Mouse (Mus musculus): ENCODE measurements at regions not wholly inside any gene's neighbourhood (a gene's known extent, or its start where the extent isn't known, plus 50 kb on each side); places are given as distances from the start of the nearest gene placed in this dataset.

DNA sequence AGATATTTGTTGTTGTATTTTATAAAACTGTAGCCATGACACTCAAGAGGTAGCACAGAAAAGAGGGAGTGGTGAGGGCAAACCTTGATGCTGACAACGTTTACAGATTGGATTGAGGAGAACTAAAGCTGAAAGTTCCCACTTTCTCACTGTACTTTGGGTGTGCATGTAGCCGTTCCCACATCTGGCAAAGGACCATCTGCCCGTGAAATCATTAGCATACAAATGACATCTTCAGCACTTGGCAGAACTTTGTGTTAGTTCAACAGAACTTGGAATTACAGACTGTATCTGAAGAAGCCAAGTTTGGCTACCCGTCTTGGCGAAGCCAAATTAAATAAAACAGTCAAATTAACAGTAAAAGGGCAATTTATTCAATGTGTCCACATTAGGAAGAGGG lies 510.9 kb upstream of the Nrsn1 start:
- TF ChIP-seq POLR2A (IDR thresholded peaks at IDR 0.05; ENCODE audit: insufficient read length, low read depth) (no peak), MYOD1 (IDR thresholded peaks at IDR 0.05; ENCODE audit: control insufficient read depth in 1 of 3, insufficient read length in 2 of 3, low read depth in 2 of 3) (no peak), USF1 (IDR thresholded peaks at IDR 0.05; ENCODE audit: low read depth) (no peak), MAX (IDR thresholded peaks at IDR 0.05; ENCODE audit: low read depth) (no peak), MYOG (IDR thresholded peaks at IDR 0.05; ENCODE audit: control insufficient read depth in 1 of 3, insufficient read depth in 1 of 3, insufficient read length in 2 of 3, low read depth in 2 of 3) (no peak), POLR2AphosphoS2 (IDR thresholded peaks at IDR 0.05; ENCODE audit: insufficient read length, low read depth) (no peak), SRF (IDR thresholded peaks at IDR 0.05; ENCODE audit: control insufficient read depth, insufficient read length, low read depth) (no peak)

Data from myocyte (in vitro differentiated cells).